Comparison of ENCODE assay signal across 7 mouse cellular contexts in the genomic region with DNA sequence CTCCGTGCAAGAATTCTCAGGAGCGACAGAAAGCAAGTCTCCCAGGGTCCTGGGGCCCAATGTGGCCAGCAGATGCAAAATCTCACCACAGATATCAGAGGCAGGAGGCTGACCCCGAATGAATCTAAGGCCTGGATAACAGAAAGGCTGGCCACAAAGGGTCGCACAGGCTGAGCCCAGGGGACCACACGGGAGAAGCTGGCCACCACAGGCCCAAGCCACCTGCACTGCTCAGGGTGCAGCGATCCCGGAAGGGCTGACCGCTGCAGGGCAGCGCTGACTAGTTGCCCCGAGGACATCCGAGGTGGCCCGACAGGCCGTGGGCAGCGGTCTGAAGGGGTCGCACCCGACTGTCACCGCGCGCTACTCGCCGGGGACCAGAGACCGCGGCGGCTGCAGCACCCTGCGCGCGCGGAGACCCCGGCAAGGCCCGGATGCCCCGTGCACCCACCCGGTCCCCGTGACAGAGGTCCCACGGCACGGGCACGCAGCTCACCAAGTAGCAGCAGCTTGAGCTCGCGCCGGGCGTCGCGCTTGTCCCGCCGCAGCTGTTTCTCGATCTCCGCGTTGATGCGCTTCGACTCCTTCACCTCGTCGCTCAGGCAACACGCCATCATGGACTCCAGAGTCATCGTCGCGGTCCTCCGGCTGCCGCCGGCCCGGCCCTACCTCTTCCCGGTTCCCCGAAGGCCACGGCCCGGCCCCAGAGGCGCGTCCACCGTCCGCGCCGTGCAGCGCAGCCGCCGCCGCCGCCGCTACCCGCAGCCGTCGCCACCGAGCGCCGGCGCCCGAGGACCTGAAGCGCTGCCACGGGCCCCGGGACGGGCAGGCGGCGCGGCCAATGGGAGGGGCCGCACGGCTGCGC. TPM values are rescaled to one million over a fixed set of nuclear protein-coding genes. Genes with fewer than 3 reads are reported as not detected.
DNase-seq lines count a peak whose midpoint lies in the region; ATAC-seq and TF ChIP-seq lines count a peak whose summit lies in the region.

No protein-coding gene starts in this region.

- peaks cover 10% of the 10 kb centered on the region for H3K4me1 ChIP-seq in embryonic facial prominence, embryonic 14.5 days (ENCODE audit: control insufficient read depth, insufficient read depth, low read length)

- H3K36me3 ChIP-seq in embryonic facial prominence, embryonic 14.5 days (ENCODE audit: control insufficient read depth, insufficient read depth, low read length): 0 out of 2 replicates have a peak, but pooled peaks cover 9% of the 10 kb centered on the region
- no peaks in the 10 kb centered on the region for H3K36me3 ChIP-seq in myocyte (ENCODE audit: control insufficient read depth, insufficient read depth)

- peak; percentile 29 for DNase-seq in retina, embryonic 14.5 days (ENCODE audit: low spot score)
- no peak for DNase-seq in retina, postnatal 1 day
- DNase-seq in embryonic facial prominence, embryonic 14.5 days (ENCODE audit: low spot score): peak; percentile 62
- DNase-seq in ovary, postnatal 36 days (ENCODE audit: low spot score): no peak
- no peak for DNase-seq in urinary bladder, adult 2 months (ENCODE audit: low spot score)

- H3K9ac ChIP-seq in embryonic facial prominence, embryonic 14.5 days (ENCODE audit: low read depth, low read length): peak overlapping the region; percentile 94

- no peaks in the 10 kb centered on the region for H3K9me3 ChIP-seq in embryonic facial prominence, embryonic 14.5 days (ENCODE audit: control insufficient read depth, low read length)

- peak; percentile 77 for TF ChIP-seq POLR2A in myocyte (IDR thresholded peaks at IDR 0.05; ENCODE audit: insufficient read length, low read depth)

- peak overlapping the region; percentile 82 for H3ac ChIP-seq in myocyte (ENCODE audit: control insufficient read depth, insufficient read length)

- no peaks in the 10 kb centered on the region for H3K27me3 ChIP-seq in embryonic facial prominence, embryonic 14.5 days (replicated peaks; ENCODE audit: control insufficient read depth, insufficient read depth, low read length)
- no peaks in the 10 kb centered on the region for H3K27me3 ChIP-seq in myocyte (ENCODE audit: control insufficient read depth, insufficient read depth, insufficient read length)

- H3K4me3 ChIP-seq in embryonic facial prominence, embryonic 14.5 days (ENCODE audit: low read depth, low read length): peak overlapping the region; percentile 91
- H3K4me3 ChIP-seq in myocyte: peak overlapping the region; percentile 44

- 3% methylated on average over 27 of the region's 93 CpGs for WGBS in embryonic facial prominence, embryonic 14.5 days

- peak overlapping the region; percentile 75 for H3K27ac ChIP-seq in embryonic facial prominence, embryonic 14.5 days (replicated peaks; ENCODE audit: low read depth, low read length)

- ATAC-seq in embryonic facial prominence, embryonic 14.5 days (ENCODE audit: low read depth): peak; percentile 32
- peak; percentile 5 for ATAC-seq in inflammation-experienced regulatory T-cells, adult 6 months

- peak overlapping the region; percentile 94 for H3K4me2 ChIP-seq in embryonic facial prominence, embryonic 14.5 days (ENCODE audit: low read depth, low read length)
- H3K4me2 ChIP-seq in myocyte (ENCODE audit: low read depth): peak overlapping the region; percentile 98

- H3K79me2 ChIP-seq in myocyte (ENCODE audit: control insufficient read depth, insufficient read depth): peaks cover 52% of the 10 kb centered on the region

TF ChIP-seq in myocyte, 11 proteins besides CTCF, POLR2A, EP300 and RAD21:
- no peak for TF ChIP-seq CEBPB (IDR thresholded peaks at IDR 0.05; ENCODE audit: insufficient read depth, poor library complexity, severe bottlenecking)
- no peak for TF ChIP-seq SRF (IDR thresholded peaks at IDR 0.05; ENCODE audit: control insufficient read depth, insufficient read length, low read depth)
- no peak for TF ChIP-seq REST (IDR thresholded peaks at IDR 0.05; ENCODE audit: insufficient read depth, insufficient read length)
- no peak for TF ChIP-seq MAX (IDR thresholded peaks at IDR 0.05; ENCODE audit: low read depth)
- TF ChIP-seq TCF3 (IDR thresholded peaks at IDR 0.05; ENCODE audit: insufficient read length, low read depth): no peak
- TF ChIP-seq USF1 (IDR thresholded peaks at IDR 0.05; ENCODE audit: low read depth): no peak
- TF ChIP-seq MYOD1 (IDR thresholded peaks at IDR 0.05; ENCODE audit: control insufficient read depth in 1 of 3, insufficient read length in 2 of 3, low read depth in 2 of 3): peak in 1 of 3 experiments; percentile 41
- peak in 2 of 3 experiments; percentile 14 to 57 for TF ChIP-seq MYOG (IDR thresholded peaks at IDR 0.05; ENCODE audit: control insufficient read depth in 1 of 3, insufficient read depth in 1 of 3, insufficient read length in 2 of 3, low read depth in 2 of 3)
- no peak for TF ChIP-seq TCF12 (IDR thresholded peaks at IDR 0.05; ENCODE audit: insufficient read depth, poor library complexity, severe bottlenecking)
- TF ChIP-seq E2F4 (IDR thresholded peaks at IDR 0.05; ENCODE audit: insufficient read depth): no peak
- peak; percentile 22 for TF ChIP-seq POLR2AphosphoS2 (IDR thresholded peaks at IDR 0.05; ENCODE audit: insufficient read length, low read depth)

RNA-seq across cellular contexts. Expression of a gene that starts 0.5 kb away (rescaled TPM):
- 87.7 and 88.4 TPM in 2 replicates for polyA plus RNA-seq in embryonic facial prominence, embryonic 14.5 days (2014; fragmentation: Nextera tagmentation; extraction: Ambion mirVana)
- polyA plus RNA-seq in inflammation-experienced regulatory T-cells, adult 6 months (2017; shearing (Covaris generic)): 10 to 100 TPM; 26.5 to 29.4 (median 28.7) TPM
- 58.2 TPM for polyA plus RNA-seq in myocyte (2012; fragmentation: generic; extraction: Trizol)
- polyA plus RNA-seq in urinary bladder, adult 2 months (2012; rRNA removed): 84.0 and 88.5 TPM in 2 replicates

RNA-seq across cellular contexts. Expression of a gene that starts 14.8 kb away (rescaled TPM):
- polyA plus RNA-seq in embryonic facial prominence, embryonic 14.5 days (2014; fragmentation: Nextera tagmentation; extraction: Ambion mirVana): 387 and 412 TPM in 2 replicates
- polyA plus RNA-seq in inflammation-experienced regulatory T-cells, adult 6 months (2017; shearing (Covaris generic)): 100 to 1,000 TPM in 2 of 3 experiments, 10 to 100 TPM in 1; 82.5 to 118 (median 109) TPM
- 639 TPM for polyA plus RNA-seq in myocyte (2012; fragmentation: generic; extraction: Trizol)
- 385 and 562 TPM in 2 replicates for polyA plus RNA-seq in urinary bladder, adult 2 months (2012; rRNA removed)

RNA-seq across cellular contexts. Expression of a gene that starts 20.5 kb away (rescaled TPM):
- polyA plus RNA-seq in embryonic facial prominence, embryonic 14.5 days (2014; fragmentation: Nextera tagmentation; extraction: Ambion mirVana): 3.1 and 4.5 TPM in 2 replicates
- 100 to 1,000 TPM in 1 of 3 experiments, 10 to 100 TPM in 2; 23.1 to 102 (median 24.3) TPM for polyA plus RNA-seq in inflammation-experienced regulatory T-cells, adult 6 months (2017; shearing (Covaris generic))
- polyA plus RNA-seq in myocyte (2012; fragmentation: generic; extraction: Trizol): not detected
- polyA plus RNA-seq in urinary bladder, adult 2 months (2012; rRNA removed): 16.1 and 16.2 TPM in 2 replicates

RNA-seq across cellular contexts. Expression of a gene that starts 29.8 kb away (rescaled TPM):
- polyA plus RNA-seq in embryonic facial prominence, embryonic 14.5 days (2014; fragmentation: Nextera tagmentation; extraction: Ambion mirVana): 30.2 and 39.4 TPM in 2 replicates
- polyA plus RNA-seq in inflammation-experienced regulatory T-cells, adult 6 months (2017; shearing (Covaris generic)): 1 to 10 TPM in 2 of 3 experiments, not detected in 1; 1.4 TPM
- polyA plus RNA-seq in myocyte (2012; fragmentation: generic; extraction: Trizol): 11.3 TPM
- 67.4 and 93.4 TPM in 2 replicates for polyA plus RNA-seq in urinary bladder, adult 2 months (2012; rRNA removed)

RNA-seq across cellular contexts. Expression of a gene that starts 44.6 kb away (rescaled TPM):
- polyA plus RNA-seq in embryonic facial prominence, embryonic 14.5 days (2014; fragmentation: Nextera tagmentation; extraction: Ambion mirVana): 0.65 and 0.73 TPM in 2 replicates
- 10 to 100 TPM; 49.1 to 93.2 (median 50.3) TPM for polyA plus RNA-seq in inflammation-experienced regulatory T-cells, adult 6 months (2017; shearing (Covaris generic))
- not detected for polyA plus RNA-seq in myocyte (2012; fragmentation: generic; extraction: Trizol)
- polyA plus RNA-seq in urinary bladder, adult 2 months (2012; rRNA removed): 2.2 and 2.3 TPM in 2 replicates

Comparison
In these comparisons a context has a peak if more than half of its experiments do, and no peak if none do; other contexts are left out.
1. DNase-seq: peak in retina, embryonic 14.5 days (single experiment) and embryonic facial prominence, embryonic 14.5 days (single experiment); none in retina, postnatal 1 day (single experiment), ovary, postnatal 36 days (single experiment) and urinary bladder, adult 2 months (single experiment).